ENCODE assay signal across 14 mouse cellular contexts in genomic region chr5:140374226-140374625, GRCm38 (mm10). TPM values are rescaled to one million over a fixed set of nuclear protein-coding genes. Genes with fewer than 3 reads are reported as not detected.
DNase-seq lines count a peak whose midpoint lies in the region; ATAC-seq lines count a peak whose summit lies in the region.
"Had no signal": no experiment of that assay in that cellular context is flagged by ENCODE, and none has a peak within 500 bp of the region (broad histone marks: within the 10 kb centered on the region; RNA-seq: fewer than 3 reads in every experiment).

No protein-coding gene starts in this region.

- no peaks in the 10 kb centered on the region for H3K36me3 ChIP-seq in kidney, embryonic 15.5 days
- H3K36me3 ChIP-seq in kidney, embryonic 14.5 days (ENCODE audit: control insufficient read depth, insufficient read depth, low read length): no peaks in the 10 kb centered on the region

- ATAC-seq in kidney, embryonic 15.5 days (replicated peaks; ENCODE audit: low FRiP score): 0 out of 2 replicates have a peak, but pooled peaks have one; percentile 26
- no peak for ATAC-seq in kidney, embryonic 14.5 days (ENCODE audit: low FRiP score, low TSS enrichment)
- ATAC-seq: activated CD4-positive, CD25-positive, alpha-beta regulatory T cell, adult 4 months had no signal

- 22% methylated on average over 3 of the region's 3 CpGs for WGBS in kidney, embryonic 15.5 days
- 13% methylated on average over 3 of the region's 3 CpGs for WGBS in kidney, embryonic 14.5 days

- peaks cover 37% of the 10 kb centered on the region for H3K4me1 ChIP-seq in kidney, embryonic 15.5 days
- H3K4me1 ChIP-seq in kidney, embryonic 14.5 days (ENCODE audit: control insufficient read depth, insufficient read depth, low read length): peaks cover 17% of the 10 kb centered on the region; the same call in 1 of the 2 replicates

- peak; percentile 28 for DNase-seq in right cerebral cortex, adult 18-20 months
- DNase-seq in right cerebral cortex, postnatal 36 days (ENCODE audit: low spot score in 2 of 2): no peak
- DNase-seq in T-cell, adult 2 months (ENCODE audit: low spot score): peak; percentile 11
- DNase-seq in right cerebral cortex, postnatal 4 days: peak; percentile 10
- DNase-seq in layer of hippocampus, adult 9-10 months (ENCODE audit: low spot score): no peak
- no peak for DNase-seq in adrenal gland, adult 2 months
- DNase-seq: kidney, postnatal 10 days; layer of hippocampus, postnatal 36 days; lung, postnatal 14 days; thymus, adult 2 months had no signal

- no peak overlapping the region for H3K4me3 ChIP-seq in kidney, embryonic 15.5 days (replicated peaks)
- no peak overlapping the region for H3K4me3 ChIP-seq in kidney, embryonic 14.5 days (ENCODE audit: low read length)
- H3K4me3 ChIP-seq: myocyte had no signal

- H3K4me2 ChIP-seq in kidney, embryonic 15.5 days: no peak overlapping the region
- no peak overlapping the region for H3K4me2 ChIP-seq in kidney, embryonic 14.5 days (replicated peaks; ENCODE audit: low read depth, low read length)

- no peak overlapping the region for H3K9ac ChIP-seq in kidney, embryonic 15.5 days
- H3K9ac ChIP-seq in kidney, embryonic 14.5 days (ENCODE audit: low read depth, low read length): no peak overlapping the region

- H3K27me3 ChIP-seq in kidney, embryonic 15.5 days: no peaks in the 10 kb centered on the region
- no peaks in the 10 kb centered on the region for H3K27me3 ChIP-seq in kidney, embryonic 14.5 days (ENCODE audit: control insufficient read depth, insufficient read depth, low read length)

- no peak overlapping the region for H3K27ac ChIP-seq in kidney, embryonic 15.5 days
- no peak overlapping the region for H3K27ac ChIP-seq in kidney, embryonic 14.5 days (ENCODE audit: low read depth, low read length)

- H3K9me3 ChIP-seq in kidney, embryonic 15.5 days (replicated peaks): no peaks in the 10 kb centered on the region
- H3K9me3 ChIP-seq in kidney, embryonic 14.5 days (ENCODE audit: control insufficient read depth, low read length): no peaks in the 10 kb centered on the region

RNA-seq across cellular contexts. Expression of gene Snx8, which starts 14.8 kb away (rescaled TPM):
- 25.3 and 27.0 TPM in 2 replicates for polyA plus RNA-seq in kidney, embryonic 15.5 days (2015; fragmentation: Nextera tagmentation; extraction: Ambion mirVana)
- polyA plus RNA-seq in kidney, embryonic 14.5 days (2014; fragmentation: Nextera tagmentation; extraction: Ambion mirVana): 10.5 and 12.9 TPM in 2 replicates
- total RNA-seq in adrenal gland, adult 2 months (2021): 10 to 100 TPM; 13.9 to 19.1 TPM
- polyA plus RNA-seq in adrenal gland, adult 2 months (2012; rRNA removed): 12.4 and 12.8 TPM in 2 replicates

RNA-seq across cellular contexts. Expression of gene Mrm2, which starts 42.5 kb away (rescaled TPM):
- 20.0 and 21.0 TPM in 2 replicates for polyA plus RNA-seq in kidney, embryonic 15.5 days (2015; fragmentation: Nextera tagmentation; extraction: Ambion mirVana)
- 19.5 and 22.0 TPM in 2 replicates for polyA plus RNA-seq in kidney, embryonic 14.5 days (2014; fragmentation: Nextera tagmentation; extraction: Ambion mirVana)
- 10 to 100 TPM in 1 of 2 experiments, 1 to 10 TPM in 1; 9.2 to 22.6 TPM for total RNA-seq in adrenal gland, adult 2 months (2021)
- 9.6 and 10.1 TPM in 2 replicates for polyA plus RNA-seq in adrenal gland, adult 2 months (2012; rRNA removed)

RNA-seq across cellular contexts. Expression of gene Eif3b, which starts 44.9 kb away (rescaled TPM):
- 116 and 127 TPM in 2 replicates for polyA plus RNA-seq in kidney, embryonic 15.5 days (2015; fragmentation: Nextera tagmentation; extraction: Ambion mirVana)
- polyA plus RNA-seq in kidney, embryonic 14.5 days (2014; fragmentation: Nextera tagmentation; extraction: Ambion mirVana): 139 and 188 TPM in 2 replicates
- 100 to 1,000 TPM; 161 to 186 TPM for total RNA-seq in adrenal gland, adult 2 months (2021)
- polyA plus RNA-seq in adrenal gland, adult 2 months (2012; rRNA removed): 86.3 and 128 TPM in 2 replicates

RNA-seq across cellular contexts. Expression of gene Nudt1, which starts 52.8 kb away (rescaled TPM):
- polyA plus RNA-seq in kidney, embryonic 15.5 days (2015; fragmentation: Nextera tagmentation; extraction: Ambion mirVana): 54.8 and 60.1 TPM in 2 replicates
- polyA plus RNA-seq in kidney, embryonic 14.5 days (2014; fragmentation: Nextera tagmentation; extraction: Ambion mirVana): 53.7 and 61.4 TPM in 2 replicates
- total RNA-seq in adrenal gland, adult 2 months (2021): 10 to 100 TPM; 15.0 to 18.2 TPM
- polyA plus RNA-seq in adrenal gland, adult 2 months (2012; rRNA removed): 5.1 and 6.3 TPM in 2 replicates

RNA-seq across cellular contexts. Expression of gene Mad1l1, which starts 52.9 kb away (rescaled TPM):
- polyA plus RNA-seq in kidney, embryonic 15.5 days (2015; fragmentation: Nextera tagmentation; extraction: Ambion mirVana): 46.5 and 53.0 TPM in 2 replicates
- 37.0 and 47.4 TPM in 2 replicates for polyA plus RNA-seq in kidney, embryonic 14.5 days (2014; fragmentation: Nextera tagmentation; extraction: Ambion mirVana)
- 10 to 100 TPM; 12.4 to 20.5 TPM for total RNA-seq in adrenal gland, adult 2 months (2021)
- 15.8 and 21.0 TPM in 2 replicates for polyA plus RNA-seq in adrenal gland, adult 2 months (2012; rRNA removed)

Comparison
In these comparisons a context has a peak if more than half of its experiments do, and no peak if none do; other contexts are left out.
1. DNase-seq: peak in right cerebral cortex, adult 18-20 months (single experiment), T-cell, adult 2 months (single experiment) and right cerebral cortex, postnatal 4 days (single experiment); none in right cerebral cortex, postnatal 36 days (0 of 2), layer of hippocampus, adult 9-10 months (single experiment) and adrenal gland, adult 2 months (single experiment).